Mouse (Mus musculus): ENCODE results near the gene Clec16a. TPM values are rescaled to one million over a fixed set of nuclear protein-coding genes. Genes with fewer than 3 reads are reported as not detected.

Gene Clec16a
- polyA plus RNA-seq, 1 experiment from 2014 or later = 38.9 TPM

DNA sequence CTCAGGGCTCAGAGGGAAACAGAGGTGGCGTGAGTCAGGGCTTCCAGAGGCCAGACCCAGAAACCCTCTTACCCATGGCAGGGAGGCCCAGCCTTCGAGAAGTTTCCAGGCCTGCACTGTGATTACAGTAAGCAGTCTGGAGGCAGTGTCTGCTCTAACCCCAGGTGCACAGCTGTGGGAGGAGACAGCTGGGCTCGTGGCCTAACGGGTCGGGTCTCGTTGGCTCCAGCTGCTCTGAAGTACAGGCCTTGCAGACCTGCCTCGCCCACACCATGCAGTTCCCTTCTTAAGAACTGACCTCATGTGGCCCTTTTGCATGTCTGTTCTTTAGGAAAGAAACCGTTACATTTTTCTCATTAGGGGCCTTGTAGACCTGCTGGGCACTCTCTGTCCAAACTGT is 123.3 kb downstream of the Clec16a start:
- 68% methylated on average over 8 of the region's 8 CpGs for WGBS
- no peaks in the 10 kb centered on the region for H3K36me3 ChIP-seq
- H3K9ac ChIP-seq = no peak overlapping the region
- H3K4me1 ChIP-seq = peaks cover 15% of the 10 kb centered on the region
- H3K4me2 ChIP-seq (replicated peaks) = no peak overlapping the region
- no peak for ATAC-seq (ENCODE audit: insufficient number of reproducible peaks, insufficient read depth, low FRiP score, low TSS enrichment)
- H3K27ac ChIP-seq = no peak overlapping the region
- no peaks in the 10 kb centered on the region for H3K9me3 ChIP-seq
- no peak overlapping the region for H3K4me3 ChIP-seq
- no peaks in the 10 kb centered on the region for H3K27me3 ChIP-seq

DNA sequence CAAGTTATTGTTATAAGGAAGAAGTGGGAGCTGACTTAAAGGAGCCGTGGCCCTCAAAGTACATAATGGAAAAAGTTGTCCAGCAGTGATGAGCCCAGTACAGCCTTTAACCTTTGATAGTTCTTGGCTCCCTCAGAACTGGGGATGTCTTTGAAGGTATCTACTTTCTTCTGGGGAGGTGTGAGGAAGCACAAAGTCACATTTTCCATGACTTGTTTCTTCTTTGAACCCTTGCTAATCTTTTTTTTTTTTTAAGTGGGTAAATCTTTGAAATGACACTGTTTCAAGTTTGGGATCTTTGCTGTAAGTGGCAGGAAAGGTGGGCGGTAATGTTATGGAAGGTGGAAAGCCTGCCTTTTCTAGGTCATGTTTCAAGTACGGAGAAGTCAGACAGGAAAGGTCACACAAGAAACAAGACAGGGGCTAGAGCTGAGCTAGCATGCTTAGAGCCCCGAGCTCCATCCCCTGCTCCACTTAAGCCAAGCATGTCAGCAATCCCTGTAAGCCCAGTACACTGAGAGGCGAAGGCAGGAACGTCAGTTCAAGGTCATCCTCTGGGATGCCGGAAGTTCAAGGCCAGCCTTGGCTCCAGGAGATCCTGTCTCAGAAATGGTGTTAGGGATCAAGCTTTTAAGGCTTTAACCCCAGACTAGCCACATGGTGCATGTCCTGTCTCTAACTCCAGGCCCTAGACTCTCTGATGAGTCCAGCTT is 124.0 kb downstream of the Clec16a start:
- no peak overlapping the region for H3K9ac ChIP-seq
- no peaks in the 10 kb centered on the region for H3K27me3 ChIP-seq
- no peaks in the 10 kb centered on the region for H3K9me3 ChIP-seq
- ATAC-seq (ENCODE audit: insufficient number of reproducible peaks, insufficient read depth, low FRiP score, low TSS enrichment) = no peak
- H3K4me2 ChIP-seq (replicated peaks) = no peak overlapping the region
- 74% methylated on average over 7 of the region's 7 CpGs for WGBS
- H3K4me1 ChIP-seq = peaks cover 15% of the 10 kb centered on the region
- H3K4me3 ChIP-seq = no peak overlapping the region
- no peak overlapping the region for H3K27ac ChIP-seq
- no peaks in the 10 kb centered on the region for H3K36me3 ChIP-seq

- H3K4me2 ChIP-seq (replicated peaks) = no peak overlapping the region
- H3K4me3 ChIP-seq = no peak overlapping the region
- no peak overlapping the region for H3K27ac ChIP-seq
- H3K9me3 ChIP-seq = no peaks in the 10 kb centered on the region
- WGBS = 75% methylated on average over 3 of the region's 3 CpGs
- peaks cover 8% of the 10 kb centered on the region for H3K4me1 ChIP-seq
- no peaks in the 10 kb centered on the region for H3K27me3 ChIP-seq
- no peak overlapping the region for H3K9ac ChIP-seq
- no peak for ATAC-seq (ENCODE audit: insufficient number of reproducible peaks, insufficient read depth, low FRiP score, low TSS enrichment)
- H3K36me3 ChIP-seq = no peaks in the 10 kb centered on the region
These were observed 124.8 kb downstream of the Clec16a start for GRCm38 (mm10) chr16:10669936-10670335.

GRCm38 (mm10) chr16:10672490-10672889 is 127.4 kb downstream of the Clec16a start:
- no peak overlapping the region for H3K4me2 ChIP-seq (replicated peaks)
- no peaks in the 10 kb centered on the region for H3K27me3 ChIP-seq
- H3K4me1 ChIP-seq = no peaks in the 10 kb centered on the region
- H3K9me3 ChIP-seq = no peaks in the 10 kb centered on the region
- no peak overlapping the region for H3K27ac ChIP-seq
- no peak overlapping the region for H3K4me3 ChIP-seq
- no peaks in the 10 kb centered on the region for H3K36me3 ChIP-seq
- H3K9ac ChIP-seq = no peak overlapping the region
- ATAC-seq (ENCODE audit: insufficient number of reproducible peaks, insufficient read depth, low FRiP score, low TSS enrichment) = no peak

- no peak for ATAC-seq (ENCODE audit: insufficient number of reproducible peaks, insufficient read depth, low FRiP score, low TSS enrichment)
These were observed 128.9 kb downstream of the Clec16a start for GRCm38 (mm10) chr16:10674020-10674419.

DNA sequence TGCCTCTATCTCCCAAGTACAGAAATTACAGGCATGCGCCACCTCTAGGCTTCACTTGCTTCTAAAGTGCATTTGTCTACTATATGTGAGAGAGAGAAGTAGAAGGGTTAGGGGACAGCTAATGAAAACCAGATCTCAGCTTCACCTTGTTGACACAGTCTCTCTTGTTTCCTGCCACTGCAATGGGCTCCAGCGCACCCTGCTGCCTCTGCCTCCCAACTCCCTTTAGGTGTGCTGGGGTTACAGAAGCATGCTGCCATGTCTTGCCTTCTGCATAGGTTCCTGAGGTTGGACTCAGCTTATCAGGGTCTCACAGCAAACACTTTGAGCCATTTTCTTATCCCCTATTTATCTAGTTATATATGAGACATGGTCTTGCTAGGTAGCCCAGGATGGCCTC is 129.8 kb downstream of the Clec16a start:
- Histone ChIP-seq H3K36me3 (no peaks in the 10 kb centered on the region), H3K4me1 (no peaks in the 10 kb centered on the region), H3K9me3 (no peaks in the 10 kb centered on the region), H3K27ac (no peak overlapping the region), H3K4me3 (no peak overlapping the region), H3K9ac (no peak overlapping the region), H3K4me2 (replicated peaks) (no peak overlapping the region), H3K27me3 (no peaks in the 10 kb centered on the region)
- no peak for ATAC-seq (ENCODE audit: insufficient number of reproducible peaks, insufficient read depth, low FRiP score, low TSS enrichment)
- WGBS = 63% methylated on average over 2 of the region's 2 CpGs

More at GRCm38 (mm10) chr16:10674020-10674419, 128.9 kb downstream of the Clec16a start:
- Histone ChIP-seq H3K9ac (no peak overlapping the region), H3K4me2 (replicated peaks) (no peak overlapping the region), H3K36me3 (no peaks in the 10 kb centered on the region), H3K27me3 (no peaks in the 10 kb centered on the region), H3K27ac (no peak overlapping the region), H3K4me3 (no peak overlapping the region), H3K9me3 (no peaks in the 10 kb centered on the region), H3K4me1 (no peaks in the 10 kb centered on the region)
- WGBS = 66% methylated on average over 2 of the region's 2 CpGs

DNA sequence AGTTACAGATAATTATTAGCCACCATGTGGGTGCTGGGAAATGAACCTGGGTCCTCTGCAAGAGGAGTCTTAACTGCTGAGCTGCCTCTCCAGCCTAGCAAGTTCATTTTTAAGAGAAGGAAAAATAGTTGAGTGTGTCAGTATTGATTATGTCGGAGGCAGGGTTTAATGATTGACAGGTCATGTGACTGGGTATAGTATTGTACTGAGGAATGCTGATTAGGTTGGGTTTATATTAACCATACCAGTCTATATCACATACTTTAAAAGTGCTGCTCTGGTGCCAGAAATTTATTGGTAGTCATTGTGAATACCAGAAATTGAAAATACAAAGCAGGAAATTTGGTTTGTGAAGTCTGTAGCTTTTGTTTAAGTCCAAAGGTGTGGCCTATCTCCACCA is 130.5 kb downstream of the Clec16a start:
- WGBS = 69% methylated on average over 1 of the region's 1 CpGs
- Histone ChIP-seq H3K4me1 (no peaks in the 10 kb centered on the region), H3K4me3 (no peak overlapping the region), H3K27me3 (no peaks in the 10 kb centered on the region), H3K9me3 (no peaks in the 10 kb centered on the region), H3K4me2 (replicated peaks) (no peak overlapping the region), H3K27ac (no peak overlapping the region), H3K36me3 (no peaks in the 10 kb centered on the region), H3K9ac (no peak overlapping the region)
- ATAC-seq (ENCODE audit: insufficient number of reproducible peaks, insufficient read depth, low FRiP score, low TSS enrichment) = no peak

DNA sequence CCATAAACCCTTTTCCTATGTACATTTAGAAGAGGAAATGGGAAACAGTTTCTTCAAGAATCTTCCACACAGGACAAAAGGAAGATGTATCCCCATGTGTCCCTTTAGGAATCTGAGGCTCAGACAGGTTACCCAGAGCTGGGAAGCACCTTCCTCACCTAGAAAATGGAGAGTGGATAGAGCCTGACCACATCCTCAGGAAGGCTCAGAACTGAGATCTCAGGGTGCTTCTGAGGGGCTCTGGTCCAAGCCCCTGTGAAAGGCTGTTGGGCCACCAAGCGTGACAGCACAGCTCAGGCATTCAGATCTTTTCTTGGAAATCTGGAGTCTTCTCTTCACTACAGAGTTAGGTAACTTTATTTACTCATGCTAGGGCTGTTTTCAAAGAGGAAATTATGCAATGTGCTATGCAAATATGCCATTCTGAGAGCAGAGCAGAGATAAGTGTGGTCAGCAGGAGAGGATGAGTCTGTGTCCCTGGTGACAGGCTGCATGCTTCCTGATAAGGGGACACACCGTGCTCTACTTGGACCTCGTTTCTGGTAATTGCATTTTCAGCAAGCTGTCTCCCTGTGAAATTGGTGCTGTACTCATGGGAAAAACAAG is 131.4 kb downstream of the Clec16a start:
- no peak for ATAC-seq (ENCODE audit: insufficient number of reproducible peaks, insufficient read depth, low FRiP score, low TSS enrichment)
- Histone ChIP-seq H3K4me1 (no peaks in the 10 kb centered on the region), H3K4me2 (replicated peaks) (no peak overlapping the region), H3K9ac (no peak overlapping the region), H3K27me3 (no peaks in the 10 kb centered on the region), H3K36me3 (no peaks in the 10 kb centered on the region), H3K27ac (no peak overlapping the region), H3K4me3 (no peak overlapping the region), H3K9me3 (no peaks in the 10 kb centered on the region)
- 77% methylated on average over 3 of the region's 3 CpGs for WGBS

DNA sequence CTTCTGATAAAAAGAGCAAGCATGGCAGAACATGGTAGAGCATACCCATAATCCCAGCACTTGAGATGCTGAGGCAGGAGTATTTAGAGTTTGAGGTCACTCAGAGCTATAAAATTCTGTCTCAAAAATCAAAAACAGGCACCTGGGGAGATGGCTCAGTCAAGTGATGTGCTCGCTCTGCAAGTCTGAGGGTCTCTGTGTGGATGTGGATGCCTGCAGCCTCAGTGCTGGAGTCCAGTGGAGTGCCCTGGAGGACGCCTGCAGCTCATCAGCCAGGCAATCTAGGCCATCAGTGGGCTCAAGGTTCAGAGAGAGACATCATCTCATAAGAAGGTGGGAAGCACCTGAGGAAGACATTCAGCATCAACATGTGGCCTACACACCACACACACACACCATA is 137.4 kb downstream of the Clec16a start:
- Histone ChIP-seq H3K9ac (no peak overlapping the region), H3K4me2 (replicated peaks) (no peak overlapping the region), H3K36me3 (no peaks in the 10 kb centered on the region), H3K27ac (no peak overlapping the region), H3K9me3 (no peaks in the 10 kb centered on the region), H3K27me3 (no peaks in the 10 kb centered on the region), H3K4me1 (no peaks in the 10 kb centered on the region), H3K4me3 (no peak overlapping the region)
- whole genome bisulfite sequencing = 83% methylated on average over 2 of the region's 2 CpGs
- ATAC-seq (ENCODE audit: insufficient number of reproducible peaks, insufficient read depth, low FRiP score, low TSS enrichment) = no peak

GRCm38 (mm10) chr16:10683193-10684000 is 138.3 kb downstream of the Clec16a start:
- H3K9ac ChIP-seq = no peak overlapping the region
- no peaks in the 10 kb centered on the region for H3K9me3 ChIP-seq
- H3K27me3 ChIP-seq = no peaks in the 10 kb centered on the region
- H3K27ac ChIP-seq = no peak overlapping the region
- no peak overlapping the region for H3K4me3 ChIP-seq
- no peak overlapping the region for H3K4me2 ChIP-seq (replicated peaks)
- H3K4me1 ChIP-seq = no peaks in the 10 kb centered on the region
- H3K36me3 ChIP-seq = no peaks in the 10 kb centered on the region
- 80% methylated on average over 8 of the region's 8 CpGs for WGBS
- ATAC-seq (ENCODE audit: insufficient number of reproducible peaks, insufficient read depth, low FRiP score, low TSS enrichment) = no peak

GRCm38 (mm10) chr16:10689748-10690318 is 144.7 kb downstream of the Clec16a start:
- 0 out of 2 replicates have a peak, but pooled peaks have one; percentile 15 for ATAC-seq (ENCODE audit: insufficient number of reproducible peaks, insufficient read depth, low FRiP score, low TSS enrichment)
- Histone ChIP-seq H3K4me2 (replicated peaks) (no peak overlapping the region), H3K4me1 (0 out of 2 replicates have a peak, but pooled peaks cover 4% of the 10 kb centered on the region), H3K36me3 (0 out of 2 replicates have a peak, but pooled peaks cover 2% of the 10 kb centered on the region), H3K27me3 (no peaks in the 10 kb centered on the region), H3K9me3 (no peaks in the 10 kb centered on the region), H3K27ac (no peak overlapping the region), H3K9ac (no peak overlapping the region), H3K4me3 (no peak overlapping the region)
- WGBS = 74% methylated on average over 6 of the region's 6 CpGs
